Mouse (Mus musculus): ENCODE data around the gene BC107364.
"Not testable (repeated sequence)": the region's sequence is repeated elsewhere in the genome, so short reads cannot be mapped to it uniquely, and the experiment has no call there.

Gene BC107364

DNA sequence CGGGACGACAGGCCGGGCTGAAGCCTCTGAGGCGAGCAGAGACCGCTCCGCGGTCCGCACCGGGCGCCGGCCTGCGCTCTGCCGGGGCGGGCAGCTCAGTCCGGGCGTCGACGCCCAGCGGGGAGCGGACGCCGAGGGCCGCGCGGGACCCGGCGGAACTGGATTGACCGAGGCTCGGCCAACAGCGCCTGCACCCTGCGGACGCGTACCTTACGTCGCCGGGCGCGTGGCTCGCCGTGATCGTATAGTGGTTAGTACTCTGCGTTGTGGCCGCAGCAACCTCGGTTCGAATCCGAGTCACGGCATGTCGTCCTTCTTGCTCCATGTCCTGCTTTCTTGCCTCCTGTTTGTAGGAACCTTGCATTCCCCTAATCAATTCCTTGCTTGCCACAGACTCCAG lies at the start of gene BC107364:
Gene BC107364 (minus strand): TSS at position 45 of the 400 bp plus-strand sequence.
- in situ Hi-C loops (cut with MboI, MseI): not testable (repeated sequence)

- in situ Hi-C loops (cut with MboI, MseI): no loop called here
These were observed 49.4 kb upstream of the BC107364 start for GRCm38 (mm10) chr3:96501391-96502115.

DNA sequence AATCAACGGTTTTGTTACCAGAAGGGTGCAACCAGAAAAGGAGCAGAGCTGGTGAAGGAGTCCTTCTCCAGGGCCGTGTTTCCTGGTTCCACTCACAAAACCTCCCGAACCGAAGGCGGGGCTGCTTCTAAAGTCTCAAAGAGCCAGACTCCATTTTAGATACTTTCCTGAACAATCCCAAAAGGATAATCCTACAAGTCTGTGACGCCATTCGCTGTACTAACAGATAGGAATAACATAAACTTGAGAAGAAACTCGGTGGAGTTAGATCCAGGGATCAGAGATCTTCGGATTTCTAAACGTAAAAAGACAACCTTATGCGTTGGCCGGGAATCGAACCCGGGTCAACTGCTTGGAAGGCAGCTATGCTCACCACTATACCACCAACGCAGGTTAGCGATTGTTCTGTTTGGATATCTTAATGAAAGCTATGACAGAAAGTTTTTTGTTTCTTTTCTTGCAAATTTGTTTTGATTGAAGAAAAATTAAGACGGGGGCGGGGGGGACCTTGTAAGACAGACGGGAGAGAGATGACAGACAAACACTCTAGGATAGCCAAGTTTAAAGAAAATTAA lies 48.7 kb upstream of the BC107364 start:
- in situ Hi-C loops (cut with MboI, MseI): no loop called here

DNA sequence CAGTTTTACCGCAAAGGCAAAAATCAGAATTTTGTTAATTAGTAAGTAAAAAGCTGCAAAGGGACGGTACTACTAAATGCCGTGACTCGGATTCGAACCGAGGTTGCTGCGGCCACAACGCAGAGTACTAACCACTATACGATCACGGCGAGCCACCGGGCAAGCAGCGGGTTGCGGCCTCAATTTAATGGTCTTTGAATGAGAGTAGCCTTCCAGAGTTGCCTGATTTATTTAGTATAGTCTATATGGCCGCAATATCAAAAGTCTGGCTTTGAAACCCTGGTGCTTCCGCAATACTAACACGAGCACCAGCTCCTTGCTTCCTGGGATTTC lies 48.1 kb upstream of the BC107364 start:
- in situ Hi-C loops (cut with MboI, MseI): no loop called here

DNA sequence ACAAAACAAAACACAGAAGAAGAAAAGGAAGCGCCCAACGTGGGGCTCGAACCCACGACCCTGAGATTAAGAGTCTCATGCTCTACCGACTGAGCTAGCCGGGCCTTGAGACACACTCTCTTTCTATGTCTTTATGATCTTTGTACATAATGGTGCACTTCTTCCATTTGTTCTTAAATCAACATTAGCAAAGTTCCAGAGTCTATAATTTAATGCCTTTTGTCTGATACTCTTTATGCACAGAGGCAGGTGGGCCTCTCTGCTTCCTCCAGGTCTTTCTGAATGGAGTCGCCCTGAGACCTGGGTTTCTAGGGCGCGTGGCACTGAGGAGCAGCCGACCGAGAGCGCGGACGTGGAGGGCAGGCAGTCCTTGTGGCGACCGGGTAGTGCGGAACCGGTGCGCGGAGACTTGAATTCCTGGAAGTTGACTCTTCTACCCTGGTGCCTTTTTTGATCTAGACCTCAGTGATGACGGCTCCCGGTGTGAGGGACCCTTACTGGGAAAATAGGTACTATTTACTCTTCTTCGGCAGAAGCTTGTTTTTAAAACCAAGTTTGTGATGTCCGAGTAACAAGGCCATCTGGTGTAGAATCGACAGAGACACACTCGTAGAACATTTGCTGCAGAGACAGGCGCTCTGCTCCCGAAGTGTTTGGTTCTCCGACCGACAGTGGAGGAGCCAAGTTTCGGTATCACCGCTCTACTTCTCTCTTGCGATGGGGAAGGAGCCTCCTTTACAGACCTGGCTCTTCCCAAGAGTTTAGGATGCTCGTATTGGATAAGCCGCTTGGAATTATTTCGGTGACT lies 47.6 kb upstream of the BC107364 start:
- in situ Hi-C loops (cut with MboI, MseI): no loop called here

- in situ Hi-C loops (cut with MboI, MseI): no loop called here
These were observed 46.6 kb upstream of the BC107364 start for GRCm38 (mm10) chr3:96498476-96499245.

DNA sequence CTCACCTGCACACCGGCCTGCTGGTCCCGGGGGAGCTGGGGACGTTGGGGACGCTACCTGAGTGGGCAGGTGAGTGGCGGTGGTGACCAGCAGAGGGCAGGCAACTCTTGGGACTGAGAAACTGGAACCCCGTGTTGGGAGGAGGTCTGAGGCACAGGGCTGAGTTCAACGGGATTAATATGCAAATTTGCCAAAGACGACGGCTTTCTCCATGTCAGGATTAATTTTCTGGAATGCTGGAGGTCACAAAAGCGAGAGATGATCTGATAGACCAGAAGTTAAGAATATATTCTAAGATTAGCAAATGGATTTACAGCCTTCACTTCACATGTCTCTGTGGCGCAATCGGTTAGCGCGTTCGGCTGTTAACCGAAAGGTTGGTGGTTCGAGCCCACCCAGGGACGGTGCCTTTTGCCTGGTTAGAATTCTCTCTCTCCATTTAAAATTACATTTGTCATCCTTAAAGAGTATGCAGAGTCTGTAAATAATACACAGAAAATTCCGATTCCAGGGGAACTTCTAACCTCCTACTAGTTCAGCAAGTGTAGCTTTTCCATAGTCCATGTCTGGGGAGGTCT lies 45.4 kb upstream of the BC107364 start:
- in situ Hi-C loops (cut with MboI, MseI): no loop called here

- in situ Hi-C loops (cut with MboI, MseI): not testable (repeated sequence)
These were observed 44.6 kb upstream of the BC107364 start for GRCm38 (mm10) chr3:96496620-96497275.

DNA sequence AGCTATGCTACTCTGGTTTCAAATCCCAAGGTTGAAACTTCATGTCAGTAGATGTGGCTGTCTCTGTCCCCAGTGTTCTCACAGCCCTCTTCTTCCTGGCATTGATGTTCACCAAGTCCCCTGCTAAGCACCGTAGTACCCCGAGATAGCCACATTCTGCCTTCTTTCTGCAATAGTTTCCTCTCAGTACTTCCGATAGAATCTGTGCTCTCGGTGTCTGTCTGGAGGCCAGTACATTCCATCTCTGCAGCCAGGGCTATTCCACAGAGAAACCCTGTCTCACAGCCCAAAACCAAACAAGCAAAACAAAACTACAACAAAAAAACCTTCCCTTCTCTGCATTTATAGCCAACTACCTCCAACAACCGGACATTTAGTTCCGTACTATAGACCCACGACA lies 44.1 kb upstream of the BC107364 start:
- in situ Hi-C loops (cut with MboI, MseI): no loop called here

- in situ Hi-C loops (cut with MboI, MseI): no loop called here
These were observed 43.5 kb upstream of the BC107364 start for GRCm38 (mm10) chr3:96495490-96496210.

GRCm38 (mm10) chr3:96494912-96495311 lies 42.8 kb upstream of the BC107364 start:
- in situ Hi-C loops (cut with MboI, MseI): no loop called here

DNA sequence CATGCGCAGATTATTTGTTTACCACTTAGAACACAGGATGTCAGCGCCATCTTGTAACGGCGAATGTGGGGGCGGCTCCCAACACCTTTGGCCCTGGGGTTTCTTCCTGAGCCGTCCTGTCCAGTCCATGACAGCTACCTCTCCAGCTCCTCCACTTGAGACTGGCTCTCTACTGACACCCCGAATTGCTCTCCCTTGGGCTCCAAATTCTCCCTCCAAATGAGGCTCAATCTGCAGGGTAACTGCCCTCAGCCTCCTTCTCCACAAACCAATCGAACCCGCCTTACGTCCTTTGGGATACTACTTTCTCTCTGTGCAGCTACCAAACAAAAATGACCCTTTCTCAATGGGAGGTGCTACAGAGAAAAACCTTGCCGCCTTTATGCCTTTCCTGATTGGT lies 42.4 kb upstream of the BC107364 start:
- in situ Hi-C loops (cut with MboI, MseI): not testable (repeated sequence)

GRCm38 (mm10) chr3:96489636-96490035 lies 37.5 kb upstream of the BC107364 start:
- in situ Hi-C loops (cut with MboI, MseI): not testable (repeated sequence)

DNA sequence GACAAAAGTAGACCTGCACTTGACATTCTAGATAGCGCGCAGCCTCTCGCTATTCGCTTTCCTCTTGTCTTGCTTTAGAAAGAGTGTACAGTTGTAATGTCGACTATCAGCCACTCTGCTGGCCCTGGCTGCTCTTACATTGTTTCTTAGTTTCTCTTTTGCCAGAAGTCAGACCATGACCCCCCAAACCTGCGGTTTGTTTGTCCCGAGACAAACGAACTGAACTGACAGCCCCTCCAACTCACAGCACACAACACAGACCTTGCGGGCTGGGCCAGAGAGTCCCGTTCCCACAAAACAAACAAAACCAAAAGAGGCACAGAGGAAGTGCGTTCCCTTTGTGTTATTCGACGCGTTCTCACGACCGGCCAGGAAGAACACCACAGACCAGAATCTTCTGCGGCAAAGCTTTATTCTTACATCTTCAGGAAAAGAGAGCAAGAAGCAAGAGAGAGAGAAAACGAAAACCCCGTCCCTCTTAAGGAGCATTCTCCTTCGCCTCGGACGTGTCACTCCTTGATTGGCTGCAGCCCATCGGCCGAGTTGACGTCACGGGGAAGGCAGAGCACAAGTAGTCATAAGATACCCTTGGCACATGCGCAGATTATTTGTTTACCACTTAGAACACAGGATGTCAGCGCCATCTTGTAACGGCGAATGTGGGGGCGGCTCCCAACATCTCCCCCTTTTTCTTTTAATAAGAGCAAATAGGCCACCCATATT lies 37.0 kb upstream of the BC107364 start:
- in situ Hi-C loops (cut with MboI, MseI): not testable (repeated sequence)

DNA sequence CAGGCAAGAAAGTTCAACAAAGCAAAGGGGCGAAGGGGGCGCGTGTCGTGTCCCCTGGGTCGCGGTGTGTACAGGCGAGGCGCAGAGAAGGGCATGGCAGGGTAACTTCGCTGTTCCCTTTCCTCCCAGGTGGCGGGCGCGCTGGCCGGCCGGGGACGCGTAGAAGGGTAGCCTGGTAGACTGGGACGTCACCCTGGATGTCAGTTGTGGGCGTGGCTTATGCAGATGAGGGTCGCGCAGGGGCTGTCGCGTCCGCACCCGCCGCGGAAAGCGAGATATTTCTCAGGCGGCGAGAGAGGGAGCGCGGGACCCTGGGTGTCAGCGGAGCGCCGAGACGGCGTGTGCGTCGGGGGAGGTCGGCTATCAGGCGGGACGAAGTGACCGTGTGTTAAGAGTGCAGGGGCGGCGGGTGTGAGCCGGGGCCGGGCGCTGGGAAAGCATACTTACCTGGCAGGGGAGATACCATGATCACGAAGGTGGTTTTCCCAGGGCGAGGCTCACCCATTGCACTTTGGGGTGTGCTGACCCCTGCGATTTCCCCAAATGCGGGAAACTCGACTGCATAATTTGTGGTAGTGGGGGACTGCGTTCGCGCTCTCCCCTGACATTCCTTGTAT lies 36.3 kb upstream of the BC107364 start:
- in situ Hi-C loops (cut with MboI, MseI): not testable (repeated sequence)

- in situ Hi-C loops (cut with MboI, MseI): no loop called here
These were observed 35.6 kb upstream of the BC107364 start for GRCm38 (mm10) chr3:96487596-96488289.

- in situ Hi-C loops (cut with MboI, MseI): not testable (repeated sequence)
These were observed 34.9 kb upstream of the BC107364 start for GRCm38 (mm10) chr3:96486828-96487559.
